Mouse (Mus musculus) gastrocnemius, adult 18-20 months (tissue): ENCODE results near the gene Mecom. TPM values are rescaled to one million over a fixed set of nuclear protein-coding genes. Genes with fewer than 3 reads are reported as not detected.
"Not testable (repeated sequence)": the region's sequence is repeated elsewhere in the genome, so short reads cannot be mapped to it uniquely, and the experiment has no call there.

Experiments
- DNase-seq: peaks from one replicate; pipeline ENCODE4 v3.0.0; 2021; ENCODE audit warnings: low spot score
- total RNA-seq, 2 experiments: library from RNA; stranded (reverse); gene quantifications; 2 replicates each; pipeline ENCODE4 v1.2.3; 2021

Gene Mecom
- total RNA-seq, 2 experiments from 2014 or later, result 4.2 to 6.1 TPM

GRCm38 (mm10) chr3:30255828-30256227 lies 292.0 kb downstream of the Mecom start:
- DNase-seq, result no peak

- no peak for DNase-seq
Measured at GRCm38 (mm10) chr3:30254451-30254850, 293.4 kb downstream of the Mecom start.

- DNase-seq, result no peak
Measured at GRCm38 (mm10) chr3:30253714-30254113, 294.1 kb downstream of the Mecom start.

GRCm38 (mm10) chr3:30248656-30249384 lies 299.0 kb downstream of the Mecom start:
- no peak for DNase-seq

- DNase-seq, result no peak
Measured at GRCm38 (mm10) chr3:30247256-30247655, 300.6 kb downstream of the Mecom start.

- peak; percentile 6 for DNase-seq
Measured at GRCm38 (mm10) chr3:30246431-30247041, 301.3 kb downstream of the Mecom start.

GRCm38 (mm10) chr3:30245950-30246349 lies 301.9 kb downstream of the Mecom start:
- no peak for DNase-seq

GRCm38 (mm10) chr3:30244401-30244871 lies 303.4 kb downstream of the Mecom start:
- DNase-seq, result peak; percentile 50

- DNase-seq, result no peak
Measured at GRCm38 (mm10) chr3:30243776-30244275, 304.0 kb downstream of the Mecom start.

GRCm38 (mm10) chr3:30239416-30239815 lies 308.4 kb downstream of the Mecom start:
- no peak for DNase-seq

- DNase-seq, result no peak
Measured at GRCm38 (mm10) chr3:30237493-30237892, 310.3 kb downstream of the Mecom start.

GRCm38 (mm10) chr3:30234018-30234417 lies 313.8 kb downstream of the Mecom start:
- no peak for DNase-seq

- DNase-seq, result no peak
Measured at GRCm38 (mm10) chr3:30227964-30228670, 319.7 kb downstream of the Mecom start.

- DNase-seq, result no peak
Measured at GRCm38 (mm10) chr3:30226928-30227370, 320.9 kb downstream of the Mecom start.

- DNase-seq, result not testable (repeated sequence)
Measured at GRCm38 (mm10) chr3:30225200-30225599, 322.6 kb downstream of the Mecom start.

GRCm38 (mm10) chr3:30220701-30221412 lies 327.0 kb downstream of the Mecom start:
- DNase-seq, result no peak

- DNase-seq, result no peak
Measured at GRCm38 (mm10) chr3:30219891-30220290, 327.9 kb downstream of the Mecom start.

GRCm38 (mm10) chr3:30219190-30219884 lies 328.5 kb downstream of the Mecom start:
- DNase-seq, result no peak

GRCm38 (mm10) chr3:30214607-30215006 lies 333.2 kb downstream of the Mecom start:
- no peak for DNase-seq

- DNase-seq, result no peak
Measured at GRCm38 (mm10) chr3:30213540-30214170, 334.2 kb downstream of the Mecom start.
